Mouse (Mus musculus) thymus, postnatal 25 days (tissue): ENCODE measurements around the gene Adk.
"Not testable (repeated sequence)": the region's sequence is repeated elsewhere in the genome, so short reads cannot be mapped to it uniquely, and the experiment has no call there.

ENCODE experiments used
- DNase-seq: peaks from one replicate; pipeline ENCODE4 v3.0.0; 2022

Gene Adk

DNA sequence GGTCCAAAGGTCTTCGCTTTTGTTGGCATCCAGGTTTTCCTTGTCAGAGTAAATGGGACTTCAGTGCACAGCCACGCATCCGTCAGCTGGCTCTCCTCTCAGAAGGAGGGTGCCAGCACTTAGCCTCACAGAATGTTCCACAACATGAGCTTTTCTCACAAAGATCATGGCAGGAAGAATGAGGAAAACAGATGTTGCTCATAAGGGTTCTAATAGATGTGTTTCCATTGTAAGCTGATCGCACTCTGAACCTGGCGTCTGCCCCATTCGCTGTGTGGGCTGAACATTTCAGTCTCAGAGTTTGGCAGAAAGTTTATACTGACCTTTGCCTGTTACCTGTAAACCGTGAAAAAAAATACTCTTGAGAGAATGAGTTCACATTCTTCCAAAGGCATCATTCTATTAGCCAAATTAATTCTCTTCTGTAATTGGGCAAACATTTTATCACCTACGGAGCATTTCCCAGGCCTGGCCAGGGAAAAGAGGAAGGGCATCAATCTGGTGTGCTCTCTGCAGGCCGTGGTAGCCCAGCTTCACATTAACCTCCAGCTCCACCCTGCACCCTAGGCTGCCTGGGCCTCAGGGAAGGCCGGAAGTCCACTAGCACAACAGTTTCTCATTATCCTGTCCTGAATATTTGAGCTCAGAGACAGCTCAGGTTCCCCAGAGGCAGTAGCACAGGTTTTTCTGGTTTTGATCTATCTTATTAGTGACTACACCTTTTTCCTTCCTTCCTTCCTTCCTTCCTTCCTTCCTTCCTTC is 389.6 kb downstream of the Adk start:
- DNase-seq: no peak

DNA sequence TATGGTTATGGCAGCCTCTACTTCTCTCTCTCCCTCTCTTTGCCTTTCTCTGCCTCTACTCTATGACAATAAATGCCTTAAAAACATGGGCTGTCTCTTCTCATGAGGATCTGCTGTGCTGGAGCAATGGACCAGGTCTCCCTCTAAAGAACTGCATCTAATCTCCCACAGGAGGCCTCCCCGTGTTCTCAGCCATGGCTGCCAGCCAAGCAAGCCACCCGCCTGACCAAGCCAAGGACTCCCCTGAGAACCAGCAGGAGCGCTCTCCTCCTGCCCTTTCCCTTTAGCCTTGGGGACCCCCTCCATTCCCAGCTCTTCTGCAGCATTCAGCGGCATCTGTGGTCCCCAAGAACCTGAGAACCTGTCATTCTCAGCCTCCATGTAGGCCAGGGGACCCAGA is 400.2 kb downstream of the Adk start:
- no peak for DNase-seq

DNA sequence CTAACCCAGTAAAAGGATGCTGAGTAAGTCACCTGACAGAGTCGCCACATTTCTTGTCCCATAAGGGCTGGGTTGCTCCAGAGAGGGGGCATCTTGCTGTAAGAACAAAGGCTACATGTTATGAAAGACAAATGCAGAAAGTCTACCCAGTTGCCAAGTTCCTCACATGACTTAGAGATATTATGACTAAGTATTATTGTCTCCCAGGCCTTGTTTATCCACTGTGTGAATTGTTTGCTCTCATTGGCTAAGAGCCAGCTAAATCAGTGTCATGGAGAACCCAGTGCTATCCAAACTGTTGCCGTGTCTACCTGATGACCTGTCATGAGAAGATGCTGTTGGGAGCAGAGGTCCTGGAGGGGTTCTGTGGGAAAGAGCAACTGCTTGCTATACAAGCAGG is 401.5 kb downstream of the Adk start:
- DNase-seq: no peak

DNA sequence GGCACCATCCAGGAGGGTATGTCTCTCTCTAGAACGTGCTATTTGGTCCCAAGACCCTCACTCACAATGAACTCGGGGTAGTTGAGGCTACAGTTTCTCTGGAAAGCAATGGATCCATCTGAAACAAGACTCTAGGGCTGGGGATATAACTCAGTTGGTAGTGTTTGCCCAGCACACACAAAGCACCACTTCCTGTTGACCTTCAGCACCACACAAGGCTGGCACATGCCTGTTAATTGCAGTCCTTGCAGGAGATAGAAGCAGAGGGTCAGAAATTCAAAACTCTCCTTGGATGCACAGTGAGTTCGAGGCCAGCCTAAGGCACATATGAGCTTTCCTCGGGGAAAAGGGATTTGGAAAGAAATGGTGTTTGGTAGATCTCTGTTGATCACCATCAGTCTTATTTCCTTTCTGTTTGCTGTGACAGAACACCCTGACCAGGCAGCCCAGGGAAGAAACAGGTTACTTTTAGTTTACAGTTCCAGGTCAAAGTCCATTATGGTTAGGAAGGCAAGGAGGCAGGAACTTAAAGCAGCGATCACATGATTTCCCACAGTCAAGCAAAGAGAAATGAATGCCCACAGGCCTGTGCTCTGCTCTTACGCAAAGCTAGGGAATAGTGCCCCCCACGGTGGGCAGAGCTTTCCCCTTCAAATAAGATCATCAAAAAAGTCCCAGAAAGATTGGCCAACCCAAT is 403.4 kb downstream of the Adk start:
- no peak for DNase-seq

DNA sequence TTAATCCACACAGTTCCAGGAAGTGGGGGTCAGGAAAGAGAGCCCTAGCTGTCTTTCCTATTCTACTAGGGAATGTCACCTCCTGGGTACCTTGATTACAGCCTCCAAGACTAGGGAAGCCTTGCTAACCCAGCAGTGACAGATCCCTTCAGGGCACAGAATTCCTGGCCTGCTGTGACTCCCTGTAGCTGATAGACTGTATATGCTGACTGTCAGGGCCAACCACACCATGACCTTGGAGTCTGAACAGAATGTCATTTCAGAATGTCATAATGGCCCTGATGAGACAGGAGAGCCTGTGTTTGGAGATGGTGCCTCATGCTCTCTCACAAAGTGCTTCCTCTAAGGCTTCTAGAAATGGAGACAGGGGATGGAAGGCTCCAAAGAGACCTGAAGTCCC is 404.2 kb downstream of the Adk start:
- no peak for DNase-seq

DNA sequence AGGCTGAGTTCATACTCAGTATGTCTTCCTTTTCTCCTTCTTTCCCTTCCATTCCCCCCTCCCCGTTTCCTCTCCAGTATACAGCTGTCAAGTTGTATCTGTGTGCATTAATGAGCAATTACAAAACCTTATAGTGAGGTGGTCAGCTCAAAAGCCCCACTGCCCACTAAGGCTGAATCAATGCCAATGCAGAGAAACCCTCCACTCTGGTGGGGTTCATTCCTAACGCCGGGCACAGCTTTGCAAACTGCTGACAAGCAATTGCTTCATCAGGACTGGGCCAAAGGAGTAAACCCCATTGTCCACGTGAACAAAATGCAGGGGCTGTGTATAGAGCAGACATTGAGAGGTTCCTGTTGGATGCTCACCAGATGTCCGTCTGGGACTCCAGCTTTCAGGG is 405.5 kb downstream of the Adk start:
- no peak for DNase-seq

DNA sequence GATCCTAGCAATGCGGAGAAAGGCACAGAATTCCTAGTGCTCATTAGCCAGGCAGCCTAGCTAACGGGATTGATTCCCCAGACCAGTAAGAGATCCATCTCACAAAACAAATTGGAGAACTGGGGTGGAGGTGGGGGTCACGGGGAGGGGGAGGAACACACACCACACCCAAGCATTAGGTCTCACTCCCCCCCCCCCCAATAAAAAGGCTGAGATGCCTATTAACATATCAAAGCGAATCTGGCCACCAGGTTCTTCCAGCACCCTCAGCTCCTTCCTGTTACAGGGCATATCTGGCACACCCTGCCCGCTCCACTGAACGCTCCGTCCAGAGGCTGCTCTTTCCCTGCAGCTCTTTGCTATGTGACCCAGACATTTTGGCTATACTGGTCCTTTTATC is 406.3 kb downstream of the Adk start:
- no peak for DNase-seq

DNA sequence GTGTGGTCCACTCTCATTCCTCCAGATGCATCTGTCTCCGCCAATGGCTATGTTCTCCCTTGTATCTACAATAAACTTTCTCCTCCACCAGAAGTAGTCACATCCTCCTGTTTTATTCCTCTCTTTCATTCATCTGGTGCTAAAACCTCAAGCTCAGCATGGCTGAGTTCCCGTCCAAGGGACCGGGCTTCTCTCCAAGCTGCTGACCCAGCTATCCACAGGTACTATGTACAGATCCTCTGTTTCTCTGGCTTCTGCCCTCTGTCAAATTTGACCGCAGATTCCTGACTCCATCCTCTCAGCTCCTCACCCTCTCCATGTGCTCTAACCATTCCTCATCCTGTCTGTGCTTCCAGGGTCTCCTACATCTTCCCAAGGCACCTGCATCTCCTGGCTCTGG is 406.8 kb downstream of the Adk start:
- no peak for DNase-seq

DNA sequence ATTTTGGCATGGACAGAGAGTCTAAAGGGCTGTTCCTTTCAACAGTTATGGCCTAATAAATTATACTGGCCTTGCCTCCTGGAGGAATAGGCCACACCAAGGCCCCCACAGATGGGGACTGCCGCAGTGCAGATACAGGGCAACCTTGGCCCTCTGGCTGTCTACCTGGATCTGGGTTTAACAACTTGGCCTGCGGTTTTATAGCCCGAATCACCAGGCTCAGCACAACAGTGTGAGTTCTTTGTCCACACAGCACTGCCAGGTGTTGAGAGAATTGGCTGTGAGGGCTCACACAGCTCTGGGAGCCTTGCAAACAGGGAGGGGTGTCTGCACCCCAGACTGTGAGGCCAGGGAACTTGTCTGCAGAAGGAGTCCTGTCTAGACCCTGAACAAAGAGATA is 410.0 kb downstream of the Adk start:
- no peak for DNase-seq

DNA sequence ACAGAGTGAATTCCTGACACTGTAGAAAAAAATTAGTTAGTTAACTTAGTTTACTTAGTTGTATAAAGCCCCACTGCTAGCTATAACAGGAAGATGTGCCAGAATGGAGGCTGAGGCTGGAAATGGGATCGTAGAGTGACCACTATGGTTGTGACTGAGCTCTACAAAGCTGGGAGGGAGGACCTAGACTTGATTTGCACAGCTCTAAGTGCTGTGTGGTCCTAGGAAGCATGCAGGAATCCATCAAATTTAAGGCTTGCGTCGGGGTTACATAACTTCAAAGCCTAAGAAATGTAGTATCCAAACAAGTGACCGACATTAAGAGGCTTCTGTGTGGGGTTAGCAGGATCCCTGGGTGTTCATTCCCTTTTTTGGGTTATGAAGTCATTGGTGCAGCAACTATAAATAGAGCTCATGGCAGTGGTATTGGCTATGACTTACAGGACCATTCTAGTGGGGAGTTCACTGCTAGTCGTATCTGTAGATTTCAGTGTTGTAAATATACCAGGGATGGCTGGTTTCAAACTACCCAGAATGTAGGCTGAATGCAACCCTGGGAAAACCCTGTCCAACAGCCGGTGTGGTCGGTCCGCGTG is 410.8 kb downstream of the Adk start:
- no peak for DNase-seq

DNA sequence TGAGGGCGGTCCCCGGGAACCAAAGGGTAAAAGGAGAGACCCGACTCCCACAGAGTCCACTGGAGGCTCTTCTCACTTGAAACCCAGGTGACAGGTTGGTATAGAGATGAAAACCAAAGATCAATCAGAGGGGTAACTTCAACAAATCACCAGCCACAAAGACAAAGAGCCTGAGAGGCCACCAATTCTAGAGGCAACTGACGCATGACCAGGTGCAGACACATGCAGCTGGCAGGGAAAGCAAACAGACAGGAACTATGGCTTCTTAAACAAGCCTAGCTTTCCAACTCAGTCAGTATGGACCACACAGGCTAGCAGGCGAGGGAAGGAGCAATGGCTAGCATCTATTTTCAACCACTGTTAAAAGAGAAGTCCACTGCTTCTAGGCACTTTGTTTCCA is 418.0 kb downstream of the Adk start:
- peak; percentile 17 for DNase-seq

DNA sequence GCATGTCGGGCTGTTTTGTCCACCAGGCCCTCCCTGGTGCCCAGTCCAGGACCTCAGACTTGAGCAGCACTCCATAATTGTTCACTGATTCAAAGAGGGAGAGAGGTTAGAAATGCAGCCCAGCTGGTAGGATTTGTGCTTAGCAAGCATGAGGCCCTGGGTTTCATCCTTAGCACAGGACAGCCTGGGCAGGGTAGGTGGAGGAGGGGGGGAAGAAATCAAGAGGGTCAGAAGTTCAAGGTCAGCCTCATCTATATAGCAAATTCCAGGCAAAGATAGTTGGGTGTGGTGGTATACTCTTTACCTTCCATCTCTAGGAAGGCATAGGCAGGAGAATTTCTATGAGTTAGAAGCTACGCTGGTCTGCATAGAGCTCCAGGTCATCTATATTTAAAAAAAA is 419.6 kb downstream of the Adk start:
- no peak for DNase-seq

DNA sequence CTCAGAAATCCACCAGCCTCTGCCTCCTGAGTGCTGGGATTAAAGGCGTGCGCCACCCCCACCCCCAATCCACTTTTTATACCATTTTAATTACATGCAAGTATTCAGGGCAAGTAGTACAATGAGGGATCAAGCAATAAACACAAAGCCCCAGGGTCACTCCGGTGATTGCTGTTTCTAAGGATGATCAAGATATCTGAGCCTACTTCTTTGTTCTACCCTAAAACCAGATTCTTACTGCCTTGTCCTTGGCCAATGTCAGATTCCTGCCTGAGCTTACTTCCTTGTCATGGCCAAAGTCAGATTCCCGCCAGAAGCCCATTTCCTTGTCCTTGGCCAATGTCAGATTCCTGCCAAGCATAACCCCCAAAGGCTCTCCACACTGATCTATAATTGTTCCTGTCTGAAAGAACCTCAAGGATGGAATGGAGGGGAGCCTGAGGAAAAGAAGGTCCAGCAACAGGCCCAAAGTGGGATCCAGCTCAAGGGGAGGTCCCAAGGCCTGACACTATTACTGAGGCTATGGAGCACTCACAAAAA is 422.3 kb downstream of the Adk start:
- not testable (repeated sequence) for DNase-seq

DNA sequence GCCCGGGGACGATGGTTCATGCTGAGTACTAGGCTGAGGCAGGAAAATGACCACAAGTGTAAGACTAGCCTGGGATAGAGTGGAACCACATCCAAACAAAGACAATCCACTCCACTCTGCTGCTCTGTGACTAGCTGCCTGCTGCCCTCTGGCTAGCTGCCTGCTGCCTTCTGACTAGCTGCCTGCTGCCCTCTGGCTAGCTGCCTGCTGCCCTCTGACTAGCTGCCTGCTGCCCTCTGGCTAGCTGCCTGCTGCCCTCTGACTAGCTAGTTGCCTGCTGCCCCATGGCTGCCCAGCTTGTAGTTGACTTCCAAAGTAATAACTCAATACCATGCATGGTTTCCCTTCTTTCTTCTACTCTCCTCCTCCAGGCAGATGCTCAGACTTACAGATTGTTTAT is 424.8 kb downstream of the Adk start:
- DNase-seq: no peak

DNA sequence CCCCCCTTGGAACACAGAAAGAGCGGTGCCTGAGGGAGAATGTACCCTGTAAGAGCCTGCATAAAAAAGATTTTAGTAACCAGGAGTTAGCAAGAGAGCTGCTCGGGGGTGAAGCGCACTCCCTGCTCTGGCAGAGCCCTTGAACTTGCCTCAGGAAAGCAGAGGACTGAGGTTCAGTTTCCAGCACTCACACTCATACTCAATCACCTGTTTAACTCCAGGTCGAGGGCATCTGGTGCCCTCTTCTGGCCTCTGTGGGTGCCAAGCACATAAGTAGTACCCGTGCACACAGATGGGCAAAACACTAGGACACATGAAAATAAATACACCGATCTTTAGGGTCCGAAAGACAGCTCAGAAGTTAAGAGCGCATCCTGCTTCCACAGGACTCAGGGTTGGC is 427.2 kb downstream of the Adk start:
- DNase-seq: no peak

DNA sequence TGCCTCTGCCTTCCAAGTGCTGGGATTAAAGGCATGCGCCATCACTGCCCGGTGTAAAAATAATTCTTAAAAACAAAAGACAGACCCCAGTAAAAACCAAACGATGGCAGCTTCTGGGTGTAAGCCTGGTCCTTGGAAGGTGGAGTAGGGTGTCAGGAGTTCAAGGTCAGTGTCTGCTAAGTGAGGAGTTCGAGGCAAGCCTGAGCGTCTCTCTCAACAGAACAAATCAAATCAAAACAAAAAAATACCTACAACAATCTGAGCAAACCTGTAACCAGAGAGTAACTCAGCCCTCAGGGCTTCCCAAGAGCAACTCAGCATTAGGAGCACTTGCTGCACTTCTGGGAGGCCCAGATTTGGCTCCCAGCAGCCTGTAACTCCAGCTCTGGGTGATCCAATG is 427.8 kb downstream of the Adk start:
- DNase-seq: no peak

DNA sequence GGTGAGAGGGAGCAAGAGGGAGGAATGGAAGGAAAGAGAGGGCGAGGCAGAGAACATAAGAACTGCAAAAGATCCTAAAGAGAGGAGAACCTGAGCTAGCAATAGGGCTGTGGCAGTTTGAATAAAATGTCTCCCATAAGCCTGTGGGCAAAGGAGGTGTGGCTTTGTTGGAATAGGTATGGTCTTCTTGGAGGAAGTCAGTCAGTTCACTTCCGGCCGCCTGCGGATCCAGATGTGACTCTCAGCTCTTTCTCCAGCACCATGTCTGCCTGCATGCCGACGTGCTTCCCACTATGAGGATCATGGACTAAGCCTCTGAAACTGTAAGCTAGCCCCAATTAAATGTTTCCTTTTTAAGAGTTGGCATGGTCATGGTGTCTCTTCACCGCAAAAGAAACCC is 428.9 kb downstream of the Adk start, which contains the start of gene Kat6b:
Gene Kat6b, plus strand, starts transcription at position 204 of the 400 bp plus-strand sequence.
- no peak for DNase-seq

DNA sequence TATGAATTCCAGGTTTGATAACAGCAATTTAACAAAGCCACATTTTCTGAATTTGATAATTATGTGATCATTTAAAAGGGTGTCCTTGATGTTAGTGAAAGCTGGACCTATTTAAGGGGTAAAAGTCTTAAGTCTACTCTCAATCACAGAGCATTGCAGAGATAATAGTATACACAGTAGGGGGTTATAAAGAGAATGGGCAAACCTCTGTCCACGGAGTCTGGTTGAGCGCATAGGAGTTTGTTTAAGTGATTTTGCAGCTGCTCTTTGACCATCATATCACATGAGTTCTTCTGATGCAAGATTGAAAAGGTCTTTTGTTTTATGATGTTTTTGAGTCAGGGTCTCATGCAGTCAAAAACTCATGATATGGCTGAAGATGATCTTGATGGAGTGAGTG is 431.8 kb downstream of the Adk start:
- DNase-seq: no peak

DNA sequence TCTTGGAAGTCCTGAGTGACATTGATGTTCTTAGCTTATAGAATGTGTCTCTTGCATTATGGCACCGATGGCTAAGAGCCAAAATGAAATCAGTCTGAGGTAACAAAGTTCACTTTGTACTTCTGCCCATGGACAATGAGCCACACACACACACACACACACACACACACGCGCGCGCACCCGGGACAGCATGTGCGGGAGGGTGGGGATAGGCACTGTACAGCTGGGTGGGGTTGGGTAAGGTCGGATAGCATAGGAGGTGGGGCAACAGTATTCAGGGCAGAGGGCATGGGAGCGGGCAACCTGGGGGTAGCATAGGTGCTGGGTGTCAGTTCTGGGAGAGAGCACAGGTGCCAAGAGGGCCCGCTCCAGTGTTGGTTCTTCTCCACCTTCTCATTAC is 432.3 kb downstream of the Adk start:
- no peak for DNase-seq

DNA sequence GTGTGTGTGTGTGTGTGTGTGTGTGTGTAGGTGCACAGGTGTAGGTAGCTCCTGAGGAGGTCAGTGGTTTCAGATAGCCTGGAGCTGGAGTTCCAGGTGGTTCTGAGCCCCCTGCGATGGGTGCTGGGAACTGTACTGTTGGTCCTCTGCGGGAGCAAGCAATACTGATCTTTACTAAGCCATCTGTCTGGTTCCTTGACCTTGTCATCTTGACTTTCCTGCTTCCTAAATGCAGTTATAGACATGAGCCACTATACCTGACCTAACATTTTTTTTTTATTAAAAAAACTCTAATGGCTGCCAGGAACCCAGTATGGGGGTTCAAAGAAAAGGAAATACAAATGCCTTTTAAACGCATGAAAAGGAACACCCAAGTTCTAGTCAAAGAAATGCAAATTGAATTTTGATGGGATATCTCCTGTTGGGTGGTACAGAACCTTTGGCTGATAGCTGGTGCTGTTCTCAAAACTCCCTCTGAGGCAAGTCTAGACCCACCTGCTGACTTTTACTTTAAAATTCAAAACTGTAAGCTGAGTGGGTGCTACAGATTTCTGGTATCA is 433.7 kb downstream of the Adk start:
- DNase-seq: no peak

DNA sequence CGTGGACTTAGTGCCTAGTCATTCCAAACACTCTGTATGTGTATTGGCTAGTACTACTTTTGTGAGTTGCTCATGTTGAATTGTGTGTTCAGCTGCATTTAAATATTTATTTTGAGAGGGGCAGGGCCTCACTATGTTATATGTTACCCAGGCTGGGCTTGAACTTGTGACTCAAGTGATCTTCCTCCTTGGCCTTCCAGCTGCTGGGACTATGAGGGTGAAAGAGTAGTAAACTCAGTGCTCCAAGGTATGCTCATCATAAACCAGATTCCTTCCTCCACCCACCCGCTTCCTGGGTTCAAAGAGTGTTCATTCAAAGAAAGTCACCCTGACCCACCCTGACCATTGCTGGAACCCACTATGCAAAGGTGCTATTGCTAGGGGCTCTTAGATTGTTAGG is 434.8 kb downstream of the Adk start:
- DNase-seq: not testable (repeated sequence)

DNA sequence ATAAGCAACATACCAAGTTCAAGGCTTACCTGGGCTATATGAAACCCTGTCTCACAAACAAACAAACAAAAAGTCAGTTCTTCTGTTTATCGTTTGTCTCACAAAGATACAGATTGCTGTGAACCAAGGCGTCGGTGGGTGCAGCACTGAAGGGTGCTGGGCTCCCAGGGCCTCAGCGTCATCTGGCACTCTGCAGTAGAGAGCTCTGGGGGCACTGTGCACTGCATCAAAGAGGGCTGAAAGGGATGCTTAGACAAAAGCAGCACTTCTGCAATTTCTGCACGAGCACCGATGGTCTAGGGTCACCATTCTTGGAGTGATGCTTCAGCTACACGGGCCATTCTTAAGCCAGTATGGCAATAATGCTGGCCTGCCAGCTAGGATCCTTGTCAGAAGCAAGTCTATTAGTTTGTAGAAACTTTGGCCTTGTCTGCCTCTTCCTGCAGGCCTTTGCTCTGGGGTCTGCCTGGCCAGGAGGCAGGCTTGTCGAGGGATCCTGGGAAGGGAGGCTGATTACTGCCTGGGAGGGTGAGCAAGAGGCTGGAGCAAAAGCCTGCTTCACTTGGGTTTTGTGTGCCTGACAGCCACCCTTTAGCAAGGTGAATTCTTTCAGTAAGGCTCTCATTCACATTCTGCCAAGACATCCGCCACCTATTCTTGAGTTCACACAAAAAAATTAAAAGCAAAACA is 436.2 kb downstream of the Adk start:
- not testable (repeated sequence) for DNase-seq

DNA sequence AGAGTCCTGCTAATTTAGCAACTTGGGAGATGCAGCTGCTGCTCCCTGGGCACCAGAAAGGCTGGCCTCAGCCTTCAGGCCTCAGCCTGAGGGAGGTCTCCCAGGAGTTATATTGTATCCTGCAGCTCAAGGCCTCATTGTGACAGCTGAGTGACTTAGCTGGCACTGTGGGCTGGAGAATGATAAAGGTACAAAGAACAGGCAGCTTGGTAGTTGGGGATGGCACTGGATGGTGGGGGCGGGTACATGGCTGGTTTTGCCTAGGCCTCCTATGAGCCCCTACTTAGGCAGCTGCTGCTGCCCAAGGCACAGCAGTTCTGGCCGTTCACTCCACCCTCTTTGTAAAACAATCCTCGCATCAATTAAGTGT is 436.7 kb downstream of the Adk start:
- DNase-seq: no peak
